15 mouse cellular contexts compared by ENCODE assay signal in the genomic region with DNA sequence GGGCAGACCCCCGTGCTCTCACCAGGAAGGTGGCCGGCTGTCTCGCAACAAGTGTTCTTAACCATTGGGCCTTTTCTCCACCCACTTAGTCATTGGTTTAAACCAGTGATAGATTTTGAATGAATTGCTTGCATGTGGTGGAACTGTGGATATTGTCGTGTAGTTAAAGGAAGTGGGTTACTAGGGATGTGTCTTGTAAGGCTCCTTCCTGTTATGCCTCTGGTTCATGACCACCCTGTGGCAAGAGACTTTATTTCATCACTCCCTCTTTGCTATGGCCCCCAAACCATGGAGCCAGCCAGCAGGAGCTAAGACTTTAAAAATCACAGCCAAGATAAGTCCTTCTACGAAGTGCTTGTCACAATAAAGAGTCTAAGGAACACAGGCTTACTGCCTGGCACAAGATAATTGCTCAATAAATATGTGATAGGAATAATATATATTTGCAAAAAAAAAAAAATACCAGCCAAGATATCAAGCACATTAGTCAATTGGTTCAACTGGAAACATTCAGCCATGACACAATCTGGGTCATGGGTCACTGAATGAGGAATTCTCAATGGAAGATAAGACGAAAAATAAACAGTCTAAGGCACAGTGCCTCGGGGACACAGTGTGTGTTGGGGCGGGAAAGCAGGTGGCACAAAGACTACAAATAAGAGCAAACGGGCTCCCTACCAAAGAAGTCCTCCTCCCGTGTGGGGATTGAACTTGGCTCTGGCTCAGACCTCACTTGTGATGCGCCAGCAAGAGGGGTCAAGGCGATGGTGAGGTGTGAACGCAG.
DNase-seq lines count a peak whose midpoint lies in the region; ATAC-seq lines count a peak whose summit lies in the region.
"Had no signal": no experiment of that assay in that cellular context is flagged by ENCODE, and none has a peak within 500 bp of the region (broad histone marks: within the 10 kb centered on the region; RNA-seq: fewer than 3 reads in every experiment).

No protein-coding gene starts in this region.

- peak; percentile 85 for DNase-seq in heart, adult 11 months
- no peak for DNase-seq in heart, postnatal 10 days
- DNase-seq in 416B (ENCODE audit: low read depth) (peak; percentile 58), adipocyte (ENCODE audit: low spot score) (peak; percentile 62)
- peak; percentile 22 for DNase-seq in yolk sac, embryonic 10.5 days (ENCODE audit: low spot score)
- no peak for DNase-seq in gastrocnemius, postnatal 36 days
- DNase-seq: adrenal gland, postnatal 10 days; cerebellum, adult 11-12 months; cerebellum, adult 9-11 months; cerebellum, postnatal 36 days; gastrocnemius, postnatal 10 days; heart, postnatal 14 days had no signal

- ATAC-seq in megakaryocyte, adult 5-6 weeks (ENCODE audit: poor library complexity, severe bottlenecking): no peak
- ATAC-seq: forebrain, embryonic 16.5 days; hindbrain, postnatal 0 days had no signal

- intact Hi-C loops in heart, postnatal 10 days (cut with DNase I): no loop called here
- intact Hi-C loops in gastrocnemius, postnatal 36 days (cut with DNase I): no loop called here

Comparison
In these comparisons a context has a peak if more than half of its experiments do, and no peak if none do; other contexts are left out.
1. DNase-seq: peak in heart, adult 11 months (single experiment), 416B (single experiment), adipocyte (single experiment) and yolk sac, embryonic 10.5 days (single experiment); none in heart, postnatal 10 days (0 of 2) and gastrocnemius, postnatal 36 days (0 of 2).